Mouse (Mus musculus) forebrain, embryonic 12.5 days (tissue): Measurements from ENCODE around the gene Kremen1. TPM values are rescaled to one million over a fixed set of nuclear protein-coding genes. Genes with fewer than 3 reads are reported as not detected.

Experiments
- ATAC-seq: fragments of 200-750 bp; cut with Nextera tagmentation; 2 replicates; pipeline ENCODE4 v1.8.0; 2017; ENCODE audit warnings: moderate TSS enrichment; ENCODE audit not compliant: low FRiP score
- H3K27ac ChIP-seq: fragments of 300-500 bp; sonication (generic); 2 replicates; pipeline ENCODE4 v1.5.1; 2016; ENCODE audit warnings: mild to moderate bottlenecking
- H3K27me3 ChIP-seq: fragments of 300-500 bp; sonication (generic); 2 replicates; pipeline ENCODE4 v1.6.1; 2016; ENCODE audit warnings: mild to moderate bottlenecking
- H3K36me3 ChIP-seq: fragments of 300-500 bp; sonication (generic); replicated peaks from 2 replicates; pipeline ENCODE4 v1.6.1; 2016; ENCODE audit warnings: mild to moderate bottlenecking
- H3K4me1 ChIP-seq: fragments of 300-500 bp; sonication (generic); 2 replicates; pipeline ENCODE4 v1.6.1; 2016
- H3K4me2 ChIP-seq: fragments of 300-500 bp; sonication (generic); 2 replicates; pipeline ENCODE4 v1.6.1; 2016; ENCODE audit warnings: mild to moderate bottlenecking, moderate library complexity
- H3K4me3 ChIP-seq: fragments of 300-500 bp; sonication (generic); replicated peaks from 2 replicates; pipeline ENCODE4 v1.5.1; 2016; ENCODE audit warnings: mild to moderate bottlenecking
- H3K9ac ChIP-seq: fragments of 300-500 bp; sonication (generic); 2 replicates; pipeline ENCODE4 v1.6.1; 2016; ENCODE audit warnings: mild to moderate bottlenecking
- H3K9me3 ChIP-seq: fragments of 300-500 bp; sonication (generic); 2 replicates; pipeline ENCODE4 v1.6.1; 2016
- WGBS: fragments of 180-500 bp; shearing (Covaris S2); methylation state at CpG from one replicate; pipeline ENCODE4 v1.1.7; 2016; 5-methylcytosine and 5-hydroxymethylcytosine counted together
- polyA plus RNA-seq: library from polyadenylated mRNA; unstranded; fragments of >200 nt; fragmentation: Nextera tagmentation; extraction: Ambion mirVana; gene quantifications from 2 replicates; pipeline ENCODE4 v1.2.1, GENCODE M21; 2016

The Kremen1 gene
- polyA plus RNA-seq, 1 experiment from 2014 or later, result 12.0 TPM

- Histone ChIP-seq H3K4me1 (peaks cover 39% of the 10 kb centered on the region), H3K4me3 (no peak overlapping the region), H3K27me3 (no peaks in the 10 kb centered on the region), H3K4me2 (no peak overlapping the region), H3K36me3 (peaks cover 8% of the 10 kb centered on the region), H3K9me3 (no peaks in the 10 kb centered on the region), H3K27ac (no peak overlapping the region), H3K9ac (no peak overlapping the region)
- ATAC-seq, result no peak
- 94% methylated on average over 7 of the region's 7 CpGs for whole genome bisulfite sequencing
These were observed 18.1 kb downstream of the Kremen1 start for GRCm38 (mm10) chr11:5243208-5243607.

GRCm38 (mm10) chr11:5242158-5242557 is 19.2 kb downstream of the Kremen1 start:
- Histone ChIP-seq H3K4me2 (no peak overlapping the region), H3K4me3 (no peak overlapping the region), H3K9me3 (no peaks in the 10 kb centered on the region), H3K36me3 (peaks cover 9% of the 10 kb centered on the region), H3K27ac (no peak overlapping the region), H3K27me3 (no peaks in the 10 kb centered on the region), H3K4me1 (peaks cover 39% of the 10 kb centered on the region), H3K9ac (no peak overlapping the region)
- no peak for ATAC-seq
- 96% methylated on average over 8 of the region's 8 CpGs for WGBS

- Histone ChIP-seq H3K4me1 (peaks cover 42% of the 10 kb centered on the region), H3K9ac (peak overlapping the region; percentile 22; the same call in 1 of the 2 replicates), H3K36me3 (peaks cover 12% of the 10 kb centered on the region), H3K4me2 (peak overlapping the region; percentile 10; the same call in 1 of the 2 replicates), H3K9me3 (no peaks in the 10 kb centered on the region), H3K4me3 (no peak overlapping the region), H3K27me3 (no peaks in the 10 kb centered on the region), H3K27ac (peak overlapping the region; percentile 69)
- peak; percentile 46; the same call in 1 of the 2 replicates for ATAC-seq
- WGBS, result 6% methylated on average over 10 of the region's 10 CpGs
These were observed 21.4 kb downstream of the Kremen1 start for GRCm38 (mm10) chr11:5239706-5240690.

GRCm38 (mm10) chr11:5219910-5220447 is 41.4 kb downstream of the Kremen1 start:
- no peak overlapping the region for H3K4me2 ChIP-seq
- H3K27ac ChIP-seq, result no peak overlapping the region
- no peak overlapping the region; the same call in 1 of the 2 replicates for H3K9ac ChIP-seq
- 6% methylated on average over 6 of the region's 6 CpGs for WGBS
- H3K4me3 ChIP-seq, result no peak overlapping the region
- peaks cover 3% of the 10 kb centered on the region; the same call in 1 of the 2 replicates for H3K27me3 ChIP-seq
- no peaks in the 10 kb centered on the region for H3K36me3 ChIP-seq
- no peak; the same call in 1 of the 2 replicates for ATAC-seq
- no peaks in the 10 kb centered on the region for H3K9me3 ChIP-seq
- peaks cover 20% of the 10 kb centered on the region for H3K4me1 ChIP-seq

GRCm38 (mm10) chr11:5219371-5219770 is 42.0 kb downstream of the Kremen1 start:
- H3K9me3 ChIP-seq, result no peaks in the 10 kb centered on the region
- peaks cover 1% of the 10 kb centered on the region; the same call in 1 of the 2 replicates for H3K27me3 ChIP-seq
- no peak overlapping the region for H3K27ac ChIP-seq
- WGBS, result 90% methylated on average over 4 of the region's 4 CpGs
- H3K4me1 ChIP-seq, result peaks cover 20% of the 10 kb centered on the region
- no peak for ATAC-seq
- no peak overlapping the region for H3K9ac ChIP-seq
- H3K36me3 ChIP-seq, result no peaks in the 10 kb centered on the region; the same call in 1 of the 2 replicates
- no peak overlapping the region for H3K4me3 ChIP-seq
- no peak overlapping the region for H3K4me2 ChIP-seq

- H3K9me3 ChIP-seq, result no peaks in the 10 kb centered on the region
- no peaks in the 10 kb centered on the region for H3K27me3 ChIP-seq
These were observed 45.8 kb downstream of the Kremen1 start for GRCm38 (mm10) chr11:5215401-5216187.

GRCm38 (mm10) chr11:5214483-5215040 is 46.8 kb downstream of the Kremen1 start:
- H3K4me2 ChIP-seq, result no peak overlapping the region
- H3K27ac ChIP-seq, result no peak overlapping the region
- H3K36me3 ChIP-seq, result no peaks in the 10 kb centered on the region; the same call in 1 of the 2 replicates
- ATAC-seq, result no peak
- no peak overlapping the region for H3K4me3 ChIP-seq
- no peak overlapping the region for H3K9ac ChIP-seq
- 90% methylated on average over 6 of the region's 6 CpGs for WGBS
- peaks cover 15% of the 10 kb centered on the region for H3K4me1 ChIP-seq
- H3K9me3 ChIP-seq, result no peaks in the 10 kb centered on the region
- no peaks in the 10 kb centered on the region for H3K27me3 ChIP-seq

More at GRCm38 (mm10) chr11:5215401-5216187, 45.8 kb downstream of the Kremen1 start:
- H3K27ac ChIP-seq, result no peak overlapping the region
- WGBS, result 91% methylated on average over 14 of the region's 14 CpGs
- no peak overlapping the region for H3K4me3 ChIP-seq
- H3K36me3 ChIP-seq, result no peaks in the 10 kb centered on the region; the same call in 1 of the 2 replicates
- no peak overlapping the region for H3K4me2 ChIP-seq
- no peak overlapping the region for H3K9ac ChIP-seq
- H3K4me1 ChIP-seq, result peaks cover 25% of the 10 kb centered on the region
- ATAC-seq, result no peak

- H3K4me2 ChIP-seq, result no peak overlapping the region
- no peaks in the 10 kb centered on the region for H3K27me3 ChIP-seq
- H3K9me3 ChIP-seq, result no peaks in the 10 kb centered on the region
- H3K27ac ChIP-seq, result no peak overlapping the region
- no peak overlapping the region for H3K9ac ChIP-seq
- H3K36me3 ChIP-seq, result 0 out of 2 replicates have a peak, but pooled peaks cover 2% of the 10 kb centered on the region
- no peak for ATAC-seq
- H3K4me3 ChIP-seq, result no peak overlapping the region
- WGBS, result 89% methylated on average over 6 of the region's 6 CpGs
- peaks cover 18% of the 10 kb centered on the region; the same call in 1 of the 2 replicates for H3K4me1 ChIP-seq
These were observed 58.3 kb downstream of the Kremen1 start for GRCm38 (mm10) chr11:5203054-5203453.

GRCm38 (mm10) chr11:5201799-5202680 is 59.3 kb downstream of the Kremen1 start:
- Histone ChIP-seq H3K9ac (no peak overlapping the region), H3K27ac (no peak overlapping the region), H3K4me3 (no peak overlapping the region), H3K4me2 (no peak overlapping the region), H3K4me1 (peaks cover 18% of the 10 kb centered on the region; the same call in 1 of the 2 replicates), H3K36me3 (no peaks in the 10 kb centered on the region), H3K9me3 (no peaks in the 10 kb centered on the region), H3K27me3 (no peaks in the 10 kb centered on the region)
- 82% methylated on average over 20 of the region's 20 CpGs for WGBS
- ATAC-seq, result no peak

GRCm38 (mm10) chr11:5199879-5200278 is 61.5 kb downstream of the Kremen1 start:
- Histone ChIP-seq H3K9ac (no peak overlapping the region), H3K4me3 (no peak overlapping the region), H3K9me3 (no peaks in the 10 kb centered on the region), H3K4me1 (peaks cover 14% of the 10 kb centered on the region; the same call in 1 of the 2 replicates), H3K27ac (no peak overlapping the region), H3K36me3 (no peaks in the 10 kb centered on the region), H3K27me3 (no peaks in the 10 kb centered on the region), H3K4me2 (no peak overlapping the region)
- no peak for ATAC-seq
- 89% methylated on average over 2 of the region's 2 CpGs for WGBS

- no peaks in the 10 kb centered on the region for H3K9me3 ChIP-seq
- no peak overlapping the region for H3K4me2 ChIP-seq
- no peak overlapping the region for H3K4me3 ChIP-seq
- H3K27ac ChIP-seq, result no peak overlapping the region
- H3K36me3 ChIP-seq, result peaks cover 7% of the 10 kb centered on the region; the same call in 1 of the 2 replicates
- H3K4me1 ChIP-seq, result peaks cover 9% of the 10 kb centered on the region; the same call in 1 of the 2 replicates
- ATAC-seq, result no peak; the same call in 1 of the 2 replicates
- H3K27me3 ChIP-seq, result no peaks in the 10 kb centered on the region
- 93% methylated on average over 5 of the region's 5 CpGs for WGBS
- H3K9ac ChIP-seq, result no peak overlapping the region
These were observed 64.3 kb downstream of the Kremen1 start for GRCm38 (mm10) chr11:5197068-5197467.
